Mouse (Mus musculus) ES-E14 (cell line): ENCODE results near the gene Uqcc1.

Experiments
- CHD2 ChIP-seq: IDR thresholded peaks from 2 replicates; pipeline ENCODE4 v1.6.1; 2014; ENCODE audit warnings: mild to moderate bottlenecking, low read depth, low read length, inconsistent platforms
- HCFC1 ChIP-seq: IDR thresholded peaks from 2 replicates; pipeline ENCODE4 v1.6.1; 2012; ENCODE audit warnings: low read length, inconsistent platforms, borderline replicate concordance; ENCODE audit not compliant: insufficient read depth
- MAFK ChIP-seq: IDR thresholded peaks from 2 replicates; pipeline ENCODE4 v1.6.1; 2014; ENCODE audit warnings: mild to moderate bottlenecking, low read depth, low read length, inconsistent platforms; ENCODE audit not compliant: insufficient read depth
- ZC3H11A ChIP-seq: IDR thresholded peaks from 2 replicates; pipeline ENCODE4 v1.6.1; 2012; ENCODE audit warnings: low read depth, mild to moderate bottlenecking, inconsistent platforms, low read length, borderline replicate concordance
- ZNF384 ChIP-seq: IDR thresholded peaks from 2 replicates; pipeline ENCODE4 v1.6.1; 2012; ENCODE audit warnings: low read depth, low read length, inconsistent platforms

DNA sequence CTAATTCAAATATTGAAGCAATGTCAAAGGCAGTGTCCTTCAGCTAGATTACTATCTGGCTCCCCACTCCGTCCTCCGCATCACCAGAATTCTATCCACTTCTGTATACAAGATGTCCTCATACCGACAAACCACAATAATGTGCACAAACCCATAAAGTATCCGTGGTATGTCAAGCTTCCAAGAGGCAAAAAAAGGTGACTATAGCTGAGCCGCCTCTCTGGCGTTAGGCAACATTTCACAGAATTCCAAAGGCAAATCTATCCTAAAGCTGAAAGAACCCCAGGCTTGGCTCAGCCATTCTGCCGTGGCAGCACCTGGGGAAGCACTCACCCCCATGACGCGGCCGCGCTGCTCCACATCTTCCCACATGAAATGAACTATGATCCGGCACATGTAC lies 43.3 kb downstream of the Uqcc1 start:
- TF ChIP-seq HCFC1 (no peak), MAFK (no peak), CHD2 (no peak), ZNF384 (no peak), ZC3H11A (no peak)
